Mouse (Mus musculus) liver, adult 2 months (tissue): ENCODE measurements around the gene Hoxb7.

Experiments used
- CTCF ChIP-seq: fragments of 200-500 bp; IDR thresholded peaks from 2 replicates; pipeline ENCODE4 v1.5.1; 2011; ENCODE audit warnings: low read depth, low read length, control low read depth
- POLR2A ChIP-seq: fragments of 200-500 bp; IDR thresholded peaks from 2 replicates; pipeline ENCODE4 v1.6.1; 2011; ENCODE audit warnings: low read length, control low read depth; ENCODE audit not compliant: insufficient read depth; ENCODE audit errors: extremely low read depth

- TF ChIP-seq CTCF (no peak), POLR2A (no peak)
These were observed 18.2 kb upstream of the Hoxb7 start for GRCm38 (mm10) chr11:96268031-96268745.
